Mouse (Mus musculus) liver, embryonic 14.5 days (tissue): ENCODE measurements around the gene Slc30a4.

Experiments
- CTCF ChIP-seq: IDR thresholded peaks from 2 replicates; pipeline ENCODE4 v1.5.1; 2016; ENCODE audit warnings: antibody characterized with exemption, low read depth, control low read depth
- EP300 ChIP-seq: IDR thresholded peaks from 2 replicates; pipeline ENCODE4 v1.6.1; 2016; ENCODE audit warnings: antibody characterized with exemption, low read depth

GRCm38 (mm10) chr2:122686665-122687064, 15.8 kb downstream of the Slc30a4 start:
- TF ChIP-seq CTCF (no peak), EP300 (no peak)
